8 mouse cellular contexts compared by ENCODE assay signal in genomic region chr11:98951026-98951906, GRCm38 (mm10). TPM values are rescaled to one million over a fixed set of nuclear protein-coding genes. Genes with fewer than 3 reads are reported as not detected.
DNase-seq lines count a peak whose midpoint lies in the region; ATAC-seq lines count a peak whose summit lies in the region.

No protein-coding gene starts in this region.

- no peak overlapping the region for H3K4me3 ChIP-seq in midbrain, embryonic 14.5 days (replicated peaks; ENCODE audit: low read depth, low read length)

- H3K27ac ChIP-seq in midbrain, embryonic 14.5 days (replicated peaks; ENCODE audit: low read depth, low read length) = peak overlapping the region; percentile 49; the same call in 1 of the 2 replicates

- no peaks in the 10 kb centered on the region for H3K36me3 ChIP-seq in midbrain, embryonic 14.5 days (ENCODE audit: control insufficient read depth, insufficient read depth, low read length)

- DNase-seq in 3134 (ENCODE audit: extremely low read depth, insufficient read length, low spot score) = peak; percentile 97
- DNase-seq in adrenal gland, postnatal 14 days = peak; percentile 93
- DNase-seq in fibroblast of lung, adult 2 months (ENCODE audit: low read depth) = peak; percentile 91
- DNase-seq in heart, postnatal 10 days = peak; percentile 96 to 97
- peak; percentile 90 to 98 for DNase-seq in kidney, postnatal 25 days
- DNase-seq in midbrain, embryonic 14.5 days = peak; percentile 68

- intact Hi-C loops in heart, postnatal 10 days (cut with DNase I) = no loop called here

- no peak overlapping the region for H3K9ac ChIP-seq in midbrain, embryonic 14.5 days (replicated peaks; ENCODE audit: low read length)

- no peaks in the 10 kb centered on the region for H3K9me3 ChIP-seq in midbrain, embryonic 14.5 days (ENCODE audit: control insufficient read depth, low read length)

- no peaks in the 10 kb centered on the region for H3K27me3 ChIP-seq in midbrain, embryonic 14.5 days (ENCODE audit: control insufficient read depth, insufficient read depth, low read length)

- H3K4me2 ChIP-seq in midbrain, embryonic 14.5 days (ENCODE audit: low read length) = no peak overlapping the region

- peak; percentile 62; the same call in 1 of the 2 replicates for ATAC-seq in midbrain, embryonic 14.5 days (ENCODE audit: low FRiP score, low TSS enrichment)
- no peak for ATAC-seq in megakaryocyte progenitor cell, adult 5-6 weeks (replicated peaks; ENCODE audit: poor library complexity)
- ATAC-seq in granulocyte monocyte progenitor cell, adult 5-6 weeks (replicated peaks; ENCODE audit: poor library complexity, severe bottlenecking) = no peak

- peaks cover 28% of the 10 kb centered on the region for H3K4me1 ChIP-seq in midbrain, embryonic 14.5 days (ENCODE audit: control insufficient read depth, insufficient read depth, low read length)

- WGBS in midbrain, embryonic 14.5 days = 61% methylated on average over 16 of the region's 16 CpGs

RNA-seq across cellular contexts. Expression of gene Rara, which starts 23.6 kb away (rescaled TPM):
- total RNA-seq in adrenal gland, postnatal 14 days (2021) = 24.5 and 29.3 TPM in 2 replicates
- 10 to 100 TPM; 31.9 to 33.0 TPM for total RNA-seq in heart, postnatal 10 days (2021)
- polyA plus RNA-seq in midbrain, embryonic 14.5 days (2014; fragmentation: Nextera tagmentation; extraction: Ambion mirVana) = 8.8 and 11.0 TPM in 2 replicates
- total RNA-seq in megakaryocyte progenitor cell, adult 5-6 weeks (2015) = 4.4 and 5.9 TPM in 2 replicates
- 1.6 and 2.2 TPM in 2 replicates for total RNA-seq in megakaryocyte progenitor cell, adult 5-6 weeks (2017)
- 3.8 and 8.8 TPM in 2 replicates for total RNA-seq in granulocyte monocyte progenitor cell, adult 5-6 weeks (2014; fragmentation: Nextera tagmentation)
- total RNA-seq in granulocyte monocyte progenitor cell, adult 5-6 weeks (2017) = 1.9 and 3.1 TPM in 2 replicates

RNA-seq across cellular contexts. Expression of gene Gjd3, which starts 31.6 kb away (rescaled TPM):
- total RNA-seq in adrenal gland, postnatal 14 days (2021) = not detected in 2 replicates
- 1 to 10 TPM; 1.3 to 2.0 TPM for total RNA-seq in heart, postnatal 10 days (2021)
- 0.70 and 2.0 TPM in 2 replicates for polyA plus RNA-seq in midbrain, embryonic 14.5 days (2014; fragmentation: Nextera tagmentation; extraction: Ambion mirVana)
- not detected in 2 replicates for total RNA-seq in megakaryocyte progenitor cell, adult 5-6 weeks (2015)
- total RNA-seq in megakaryocyte progenitor cell, adult 5-6 weeks (2017) = not detected in 2 replicates
- not detected in 2 replicates for total RNA-seq in granulocyte monocyte progenitor cell, adult 5-6 weeks (2014; fragmentation: Nextera tagmentation)
- 1.8 TPM in 1 of 2 replicates, not detected in the other for total RNA-seq in granulocyte monocyte progenitor cell, adult 5-6 weeks (2017)

RNA-seq across cellular contexts. Expression of gene Cdc6, which starts 43.7 kb away (rescaled TPM):
- total RNA-seq in adrenal gland, postnatal 14 days (2021) = 3.5 and 5.8 TPM in 2 replicates
- total RNA-seq in heart, postnatal 10 days (2021) = 1 to 10 TPM; 3.3 to 3.6 TPM
- polyA plus RNA-seq in midbrain, embryonic 14.5 days (2014; fragmentation: Nextera tagmentation; extraction: Ambion mirVana) = 2.5 and 5.6 TPM in 2 replicates
- total RNA-seq in megakaryocyte progenitor cell, adult 5-6 weeks (2015) = 42.6 and 56.1 TPM in 2 replicates
- total RNA-seq in megakaryocyte progenitor cell, adult 5-6 weeks (2017) = 40.7 and 44.1 TPM in 2 replicates
- total RNA-seq in granulocyte monocyte progenitor cell, adult 5-6 weeks (2014; fragmentation: Nextera tagmentation) = 47.8 and 58.8 TPM in 2 replicates
- 30.3 and 43.5 TPM in 2 replicates for total RNA-seq in granulocyte monocyte progenitor cell, adult 5-6 weeks (2017)
